Mouse (Mus musculus): ENCODE results near the gene Cdh11.
"Not testable (repeated sequence)": the region's sequence is repeated elsewhere in the genome, so short reads cannot be mapped to it uniquely, and the experiment has no call there.

The Cdh11 gene

DNA sequence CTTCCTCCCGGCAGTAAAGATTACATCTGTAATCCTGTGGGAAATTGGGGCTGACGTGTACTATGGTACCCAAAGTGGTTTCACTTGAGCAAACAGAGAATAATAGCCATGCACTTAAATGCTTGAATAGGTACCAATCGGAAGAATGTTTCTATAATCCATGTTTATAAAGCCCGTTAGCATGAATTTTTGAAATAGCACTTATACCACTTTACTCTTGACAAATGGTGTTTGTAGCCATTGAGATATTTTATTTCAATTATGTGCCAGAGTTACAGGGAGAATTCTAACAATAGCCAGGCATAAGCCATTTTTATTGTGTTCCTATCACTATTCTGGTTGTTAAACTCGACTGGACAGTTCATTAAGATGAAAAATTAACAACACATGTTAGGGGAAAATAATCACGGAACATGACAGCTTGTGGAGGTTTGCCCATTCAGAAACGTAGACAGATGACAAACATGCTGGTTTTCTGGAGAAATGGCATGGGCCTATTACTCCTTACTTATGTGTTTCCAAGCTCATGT, 80.0 kb downstream of the Cdh11 start:
- no peak for DNase-seq

GRCm38 (mm10) chr8:102700245-102700644, 85.2 kb downstream of the Cdh11 start:
- no peak for DNase-seq

DNA sequence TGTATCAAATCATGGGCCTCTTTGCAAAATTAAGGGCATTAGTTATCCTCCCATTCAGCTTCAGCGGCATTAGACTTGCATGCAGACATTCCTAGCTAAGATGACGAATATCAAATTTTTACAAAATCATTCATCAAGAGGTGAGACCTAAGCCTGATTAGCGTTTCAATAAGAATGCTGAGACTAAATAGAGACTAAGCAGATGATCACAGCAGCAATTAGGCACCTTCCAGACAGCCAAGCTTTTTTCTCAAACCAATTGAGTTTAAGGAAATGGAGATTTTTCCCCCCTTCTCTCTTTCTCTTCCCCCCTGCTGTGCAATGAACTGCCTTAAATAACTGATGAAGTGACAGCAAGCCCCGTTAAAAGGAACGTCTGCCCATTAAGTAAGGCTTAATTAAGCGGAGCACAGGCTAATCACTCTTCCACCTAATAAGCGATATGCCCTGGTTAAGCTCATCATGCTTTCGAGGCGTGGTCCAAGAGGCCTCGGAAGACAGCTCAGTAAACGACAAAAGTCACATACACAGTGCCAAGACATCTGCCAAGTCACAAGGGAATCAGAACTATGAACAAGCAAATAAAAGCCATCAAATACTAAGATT, 87.1 kb downstream of the Cdh11 start:
- no peak for DNase-seq

DNA sequence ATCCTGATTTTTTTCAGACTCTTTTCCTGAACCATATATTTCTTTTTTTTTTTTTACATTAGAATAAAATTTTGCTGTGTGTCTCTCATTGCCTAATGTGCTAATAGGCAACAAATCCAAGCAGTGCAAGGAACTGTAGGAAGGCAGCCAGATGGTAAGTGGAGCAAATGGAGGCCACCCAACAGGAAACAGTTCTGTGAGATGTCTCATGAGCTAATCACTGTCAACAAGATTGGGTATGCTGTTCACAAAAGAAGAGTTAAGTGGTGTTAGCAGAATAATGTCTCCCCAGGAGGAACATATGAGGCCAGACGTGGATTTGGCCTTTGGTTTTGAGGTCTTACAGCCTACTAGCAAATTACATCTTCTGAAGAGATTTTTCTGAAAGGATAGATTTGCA, 92.0 kb downstream of the Cdh11 start:
- DNase-seq, result no peak

DNA sequence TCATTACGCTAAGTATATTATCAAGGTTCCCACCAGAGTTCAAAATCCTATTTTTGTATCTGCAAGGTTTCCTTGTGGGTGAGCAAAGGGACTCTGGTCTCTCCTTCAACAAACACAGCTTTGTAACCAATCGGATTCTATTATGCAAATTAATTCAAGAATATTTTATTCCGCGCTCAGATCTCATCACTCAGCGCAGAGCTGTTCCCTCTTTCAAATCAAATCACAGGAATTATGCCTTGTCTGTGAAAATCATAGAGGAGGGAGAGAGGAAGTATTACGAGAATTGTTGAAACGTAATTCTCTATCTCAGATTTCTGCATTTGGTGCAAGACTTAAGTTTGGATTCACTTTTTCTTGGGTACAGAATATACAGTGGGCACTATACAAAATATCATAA, 100.0 kb downstream of the Cdh11 start:
- not testable (repeated sequence) for DNase-seq

GRCm38 (mm10) chr8:102685023-102685422, 100.4 kb downstream of the Cdh11 start:
- no peak for DNase-seq

- no peak for DNase-seq
Observed at GRCm38 (mm10) chr8:102677148-102677547, 108.3 kb downstream of the Cdh11 start.

DNA sequence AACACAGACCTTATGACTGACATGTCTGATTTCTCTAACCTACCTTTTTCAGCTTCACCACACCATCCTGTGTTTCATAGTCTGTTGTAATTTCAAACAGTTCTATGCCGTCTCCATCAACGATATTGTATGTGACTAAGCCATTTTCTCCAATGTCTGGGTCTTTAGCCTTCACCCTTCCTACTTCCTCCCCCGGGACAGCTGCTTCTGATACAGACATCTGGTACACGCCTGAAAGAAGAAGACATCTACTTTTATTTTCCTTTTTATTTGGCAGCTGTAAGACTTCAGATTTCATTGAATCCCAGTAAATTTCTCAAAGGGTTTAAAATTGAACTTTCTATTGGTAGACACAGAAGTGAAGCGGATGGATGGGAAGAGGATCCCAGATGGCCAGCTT, 120.9 kb downstream of the Cdh11 start:
- DNase-seq, result not testable (repeated sequence)

- no peak for DNase-seq
Observed at GRCm38 (mm10) chr8:102656529-102656928, 128.9 kb downstream of the Cdh11 start.

DNA sequence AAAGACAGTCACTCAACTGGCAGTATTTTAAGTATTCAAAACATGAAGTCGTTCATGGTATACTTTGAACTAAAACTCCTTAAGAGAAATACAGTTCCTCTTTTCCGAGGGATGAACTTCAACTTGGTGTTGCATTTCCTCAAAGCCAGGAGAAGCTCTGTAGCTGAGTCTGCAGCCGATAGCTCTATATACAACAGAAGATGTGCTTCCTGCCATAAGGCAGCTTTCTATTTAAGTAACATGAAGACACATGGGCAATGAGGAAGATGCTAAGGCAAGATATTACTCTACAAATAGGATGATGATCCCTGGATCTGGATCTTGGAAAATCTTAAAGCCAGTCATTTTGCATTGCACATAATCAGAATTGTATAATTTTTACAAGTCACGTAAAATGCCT, 133.5 kb downstream of the Cdh11 start:
- DNase-seq, result no peak

DNA sequence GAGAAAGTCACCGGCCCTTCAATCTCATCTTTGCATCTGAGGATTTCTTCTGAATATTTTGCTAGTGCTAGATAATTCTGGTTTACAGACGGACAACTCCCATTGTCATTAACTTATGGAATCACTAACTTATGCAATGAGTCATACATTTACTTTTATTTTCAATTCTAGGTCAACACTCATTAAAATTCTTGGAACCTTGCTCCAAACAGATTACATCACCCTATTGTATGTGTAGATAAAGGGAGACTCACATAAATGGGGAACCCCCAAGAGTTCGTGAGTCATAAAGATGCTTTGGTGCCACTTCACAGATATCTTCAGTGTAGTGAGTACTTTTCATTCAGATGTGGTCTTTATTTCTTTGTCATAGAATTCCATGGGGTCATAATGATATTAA, 158.3 kb downstream of the Cdh11 start:
- no peak for DNase-seq

GRCm38 (mm10) chr8:102612146-102612545, 173.3 kb downstream of the Cdh11 start:
- DNase-seq, result no peak

DNA sequence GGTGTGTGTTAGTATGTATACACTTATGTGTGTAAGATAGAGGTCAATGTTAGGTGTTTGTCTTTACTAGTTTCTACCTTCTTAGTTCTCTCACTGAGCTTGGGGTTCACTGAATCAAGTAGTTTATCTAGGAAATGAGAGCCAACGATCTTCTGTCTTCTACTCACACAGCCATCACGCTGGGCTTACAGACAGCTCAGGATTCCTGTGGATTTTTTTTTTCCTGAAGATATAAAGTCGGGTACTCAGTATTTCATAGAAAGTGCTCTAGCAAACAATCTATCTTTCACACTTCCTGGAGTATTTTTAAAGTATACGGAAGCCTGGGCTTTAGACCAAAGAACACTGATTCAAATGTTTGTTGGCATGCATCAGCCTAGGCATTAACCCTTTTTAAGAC, 184.1 kb downstream of the Cdh11 start:
- DNase-seq, result no peak

DNA sequence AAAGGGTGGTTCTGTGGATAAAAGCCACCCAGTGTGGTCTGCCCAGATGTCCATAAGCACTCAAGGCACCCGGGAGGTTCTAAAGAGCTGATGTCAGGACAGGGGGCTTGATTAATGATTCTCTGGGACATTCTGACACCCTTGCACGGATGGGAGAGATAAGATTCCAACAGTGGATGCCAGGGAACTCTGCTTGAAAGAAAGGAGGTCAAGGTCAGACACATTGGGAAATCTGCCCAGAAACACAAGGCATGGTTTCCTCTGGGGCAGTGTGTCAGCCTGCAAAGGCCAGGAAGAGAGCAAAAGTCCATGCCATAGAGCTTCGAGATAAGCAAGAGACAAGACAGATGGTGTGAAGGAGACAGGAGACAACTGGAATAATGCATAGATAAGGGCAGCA, 188.9 kb downstream of the Cdh11 start:
- peak; percentile 88 for DNase-seq

- DNase-seq, result no peak
Observed at GRCm38 (mm10) chr8:102593899-102594298, 191.5 kb downstream of the Cdh11 start.

Measured in kidney, postnatal 10 days (tissue).